Mouse (Mus musculus) small intestine, adult 2 months (tissue): ENCODE data around the gene Atp5g1.

Experiments used
- CTCF ChIP-seq: fragments of 200-500 bp; IDR thresholded peaks from 2 replicates; pipeline ENCODE4 v1.5.1; 2012; ENCODE audit warnings: low read depth, mild to moderate bottlenecking, control low read depth, inconsistent platforms, low read length, moderate library complexity, mixed read lengths; ENCODE audit not compliant: insufficient replicate concordance, insufficient read length; ENCODE audit errors: extremely low read depth
- POLR2A ChIP-seq: fragments of 200-500 bp; IDR thresholded peaks from 2 replicates; pipeline ENCODE4 v1.6.1; 2012; ENCODE audit warnings: low read depth, mild to moderate bottlenecking, control low read depth, inconsistent platforms, low read length, moderate library complexity

DNA sequence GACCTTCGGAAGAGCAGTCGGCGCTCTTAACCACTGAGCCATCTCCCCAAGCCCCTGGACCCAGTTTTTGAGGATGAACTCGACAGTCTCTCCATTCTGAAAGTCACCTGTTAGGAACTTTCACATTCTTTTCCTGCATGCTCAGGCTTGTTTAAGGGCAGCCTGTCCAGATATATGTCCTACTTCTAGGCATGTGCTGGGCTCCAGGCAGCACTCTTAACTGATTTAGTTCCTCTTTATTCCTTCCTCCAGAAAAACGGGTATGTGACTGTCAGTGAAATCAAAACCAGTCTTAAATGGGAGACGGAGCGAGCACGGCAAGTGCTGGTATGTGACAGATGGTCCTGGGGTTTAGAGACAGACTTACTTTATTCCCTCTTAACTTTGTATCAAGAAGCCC is 29.4 kb downstream of the Atp5g1 start:
- TF ChIP-seq CTCF (no peak), POLR2A (no peak)
